Mouse (Mus musculus) cerebellum, adult 11 months (tissue): ENCODE results near the gene Espl1.

ENCODE experiments used
- DNase-seq: peaks from one replicate; pipeline ENCODE4 v3.0.0; 2022

Gene Espl1

DNA sequence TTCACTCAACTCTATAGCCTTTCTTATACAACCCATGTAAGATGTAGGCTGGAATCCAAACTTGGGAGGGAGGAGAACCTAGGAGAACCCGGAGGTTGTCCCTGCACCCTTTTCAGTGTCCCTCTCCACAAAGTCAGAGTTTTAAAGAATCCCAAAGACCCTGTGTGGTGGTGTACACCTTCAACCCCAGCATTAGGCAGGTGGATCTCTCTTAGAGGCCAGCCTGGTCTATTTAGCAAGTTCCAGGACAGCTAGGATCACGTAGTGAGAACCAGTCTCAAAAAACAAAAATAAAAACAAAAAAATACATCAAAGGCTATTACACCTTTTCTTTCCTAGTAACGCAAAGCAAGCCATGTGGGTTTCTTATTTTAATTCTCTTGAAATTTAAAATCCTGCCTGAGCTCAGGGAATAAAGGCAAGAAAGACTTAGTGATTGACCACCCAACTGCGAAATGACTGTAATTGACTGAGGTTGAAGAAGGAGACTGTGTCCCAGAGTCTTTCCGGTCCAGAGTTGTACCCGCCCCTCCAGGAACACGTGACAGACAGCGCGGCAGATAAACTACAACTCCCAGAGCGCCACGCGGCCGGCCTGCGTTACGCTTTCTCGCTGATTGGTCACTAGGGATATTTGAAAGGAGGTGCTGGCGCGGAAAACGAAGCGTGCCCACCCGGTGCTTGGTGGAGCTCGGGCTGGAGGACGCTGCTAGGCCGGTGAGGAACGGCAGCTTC is at the start of gene Espl1:
Espl1 (plus strand) TSS at position 634 of the 735 bp plus-strand sequence.
- peak; percentile 86 for DNase-seq

DNA sequence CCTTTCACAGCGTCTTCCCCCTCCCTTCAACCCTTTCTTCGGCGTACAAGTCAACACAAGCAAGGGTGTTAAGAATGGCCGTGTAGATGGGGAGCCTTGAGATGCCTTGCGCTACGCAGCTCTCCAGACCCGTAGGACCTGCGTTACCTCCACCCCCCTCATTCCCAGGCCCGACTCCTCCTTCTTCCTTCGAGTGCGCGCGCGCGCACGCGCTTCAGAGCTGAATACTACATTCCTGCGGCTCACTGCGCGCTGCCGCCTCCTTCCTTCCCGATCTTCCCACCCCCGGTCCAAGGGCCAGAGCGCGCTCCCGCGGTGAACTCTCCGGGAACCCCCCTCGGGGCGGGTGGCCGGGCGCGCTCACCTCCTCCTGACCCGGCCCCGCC is 49.2 kb upstream of the Espl1 start:
- DNase-seq: peak; percentile 92

DNA sequence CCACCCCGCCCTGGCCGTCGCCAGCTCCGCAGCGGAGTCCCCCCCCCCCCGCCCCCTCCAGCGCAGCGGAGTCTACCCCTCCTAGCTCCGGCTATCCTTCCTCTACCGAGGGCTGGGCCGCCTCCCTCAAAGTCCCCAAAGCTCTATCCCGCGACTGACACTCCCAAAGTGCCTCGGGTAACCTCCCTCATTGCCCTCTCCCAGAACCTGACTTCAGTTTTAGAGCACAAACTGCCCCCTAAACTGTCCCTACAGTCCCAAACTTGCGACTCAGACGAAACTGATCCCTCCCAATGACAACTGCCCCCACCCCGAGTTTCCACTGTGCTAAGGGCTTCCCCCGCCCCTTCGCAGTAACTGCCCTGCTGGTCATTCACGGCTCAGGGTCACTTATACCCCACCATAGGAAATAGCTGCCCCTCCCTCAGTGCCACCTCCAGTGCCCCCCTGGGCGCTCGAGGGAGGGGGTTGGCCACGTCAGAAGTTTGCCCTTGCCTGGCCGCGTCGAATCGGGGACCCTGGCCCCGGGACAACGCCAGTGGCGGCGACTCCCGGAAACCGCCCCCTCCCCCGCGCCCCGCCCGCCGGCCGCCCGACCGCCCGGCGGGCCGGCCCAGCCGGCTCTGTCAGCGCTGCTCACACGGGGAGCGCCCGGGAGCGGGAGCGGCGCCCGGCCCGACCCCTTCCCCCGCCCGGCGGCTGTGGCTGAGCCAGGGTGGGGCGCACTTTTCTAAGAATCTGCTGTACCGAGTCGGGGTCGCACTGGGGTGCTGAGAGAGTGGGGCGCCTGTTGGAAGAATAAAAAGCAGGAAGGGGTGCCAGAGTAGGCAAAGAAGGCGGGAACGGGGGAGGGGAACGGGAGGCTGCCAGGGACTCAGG is 48.6 kb upstream of the Espl1 start:
- peak; percentile 59 for DNase-seq

DNA sequence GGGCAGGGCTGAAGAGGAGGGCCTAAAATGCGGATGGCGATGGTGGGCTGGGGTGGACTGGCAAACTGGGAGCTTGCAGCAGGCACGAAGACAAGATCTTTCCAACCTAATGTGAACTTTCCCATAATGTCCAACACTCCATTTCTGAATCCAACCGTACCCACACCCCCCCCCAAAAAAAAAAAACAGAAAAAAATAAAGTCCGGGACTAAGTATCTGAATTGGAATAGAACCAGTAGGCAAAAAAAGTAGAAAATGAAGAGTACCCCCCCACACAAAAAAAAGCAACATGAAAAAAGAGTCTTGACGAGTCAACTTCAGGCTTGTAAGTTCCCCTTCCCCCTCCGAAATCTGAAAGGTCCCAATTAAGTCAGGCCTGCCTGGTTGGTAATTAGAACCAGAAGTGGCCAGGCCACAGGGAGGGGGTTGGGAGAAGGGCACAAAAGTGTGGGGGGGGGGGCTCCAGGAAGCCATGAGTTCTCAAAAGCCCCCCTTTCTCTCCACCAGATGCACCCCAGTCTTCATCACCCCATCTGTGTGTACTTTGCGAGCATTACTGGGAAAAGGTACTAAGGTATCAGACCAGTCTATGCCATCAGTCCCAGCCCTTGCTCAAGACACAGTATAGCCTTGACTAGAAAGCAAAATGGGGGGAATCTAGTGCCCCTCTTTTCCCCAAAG is 47.8 kb upstream of the Espl1 start:
- DNase-seq: no peak

DNA sequence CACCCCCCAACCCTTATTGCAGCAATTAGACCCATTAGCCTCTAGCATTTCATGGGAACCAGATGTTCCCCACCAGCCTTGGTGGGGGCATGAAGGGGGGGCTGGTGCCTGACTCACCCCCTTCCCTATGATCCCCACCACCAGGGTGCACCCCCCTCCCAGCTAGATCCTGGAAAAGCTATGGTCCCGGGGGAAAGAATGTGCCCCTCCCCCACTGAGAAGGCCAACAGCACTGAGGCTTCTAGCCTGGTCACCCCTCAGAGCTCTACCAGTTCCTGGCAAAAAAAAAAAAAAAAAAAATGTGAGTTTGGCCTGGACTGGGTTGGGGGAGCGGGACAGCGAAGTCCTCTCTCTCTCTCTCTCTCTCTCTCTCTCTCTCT is 47.3 kb upstream of the Espl1 start:
- peak; percentile 34 for DNase-seq

DNA sequence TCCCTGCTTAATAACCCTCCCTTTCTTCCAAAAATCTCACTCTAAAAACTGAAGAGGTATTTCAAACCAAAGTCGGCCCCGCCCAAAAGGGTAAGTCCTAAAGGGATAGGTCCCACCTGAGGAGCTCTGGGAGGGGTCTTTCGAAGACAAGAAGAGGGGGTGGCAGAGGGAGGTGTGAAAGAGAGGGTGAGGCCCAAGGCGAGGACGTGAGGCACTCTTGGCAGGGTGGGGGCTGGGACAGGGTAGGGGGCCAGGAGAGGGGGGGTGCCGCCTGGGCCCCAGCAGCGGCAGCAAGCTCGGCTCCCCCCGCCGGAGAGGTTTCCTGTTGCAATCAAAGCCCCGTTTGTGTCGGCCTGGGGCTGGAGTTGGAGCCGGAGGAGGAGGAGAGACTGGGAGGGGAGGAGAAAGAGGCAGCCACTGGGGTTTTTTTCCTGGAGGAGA is 46.8 kb upstream of the Espl1 start:
- peak; percentile 18 for DNase-seq

DNA sequence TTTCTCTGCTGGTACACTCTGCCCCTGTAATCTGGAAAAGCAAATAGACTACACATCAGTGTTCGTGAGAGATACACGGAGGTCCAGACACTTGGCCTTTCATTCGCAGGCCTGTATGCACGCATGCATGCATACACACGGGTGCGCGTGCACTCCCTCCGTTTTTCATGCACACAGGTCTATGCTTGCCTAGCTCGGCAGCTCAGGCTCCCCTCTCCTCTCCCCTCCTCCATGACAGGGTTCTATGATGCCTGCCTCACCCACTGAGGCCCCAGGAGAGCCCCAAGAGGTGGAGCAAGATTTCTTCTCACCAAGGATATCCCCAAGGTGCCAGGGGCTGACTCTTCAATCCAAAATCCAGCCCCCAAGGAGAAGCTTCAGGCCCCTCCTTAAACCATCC is 46.1 kb upstream of the Espl1 start:
- DNase-seq: no peak

DNA sequence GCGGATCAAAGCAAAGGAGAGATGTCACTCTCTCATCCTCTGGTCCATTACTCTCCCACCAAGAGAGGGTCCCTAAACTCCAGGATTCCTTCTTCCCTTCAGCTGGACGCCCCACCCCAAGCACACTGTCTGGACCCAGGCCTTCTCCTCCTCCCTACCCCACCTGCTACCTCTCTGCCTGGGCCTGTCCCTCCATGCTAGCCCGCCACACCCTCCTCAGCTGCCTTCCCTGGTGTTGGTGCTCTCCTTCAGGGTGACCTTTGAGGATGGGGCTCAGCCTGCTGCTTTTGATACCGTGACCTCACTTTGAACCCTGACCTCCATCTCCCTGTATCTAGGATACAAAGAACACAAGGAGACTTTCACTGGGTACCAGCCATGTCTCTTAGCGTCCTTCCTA is 45.5 kb upstream of the Espl1 start:
- no peak for DNase-seq

DNA sequence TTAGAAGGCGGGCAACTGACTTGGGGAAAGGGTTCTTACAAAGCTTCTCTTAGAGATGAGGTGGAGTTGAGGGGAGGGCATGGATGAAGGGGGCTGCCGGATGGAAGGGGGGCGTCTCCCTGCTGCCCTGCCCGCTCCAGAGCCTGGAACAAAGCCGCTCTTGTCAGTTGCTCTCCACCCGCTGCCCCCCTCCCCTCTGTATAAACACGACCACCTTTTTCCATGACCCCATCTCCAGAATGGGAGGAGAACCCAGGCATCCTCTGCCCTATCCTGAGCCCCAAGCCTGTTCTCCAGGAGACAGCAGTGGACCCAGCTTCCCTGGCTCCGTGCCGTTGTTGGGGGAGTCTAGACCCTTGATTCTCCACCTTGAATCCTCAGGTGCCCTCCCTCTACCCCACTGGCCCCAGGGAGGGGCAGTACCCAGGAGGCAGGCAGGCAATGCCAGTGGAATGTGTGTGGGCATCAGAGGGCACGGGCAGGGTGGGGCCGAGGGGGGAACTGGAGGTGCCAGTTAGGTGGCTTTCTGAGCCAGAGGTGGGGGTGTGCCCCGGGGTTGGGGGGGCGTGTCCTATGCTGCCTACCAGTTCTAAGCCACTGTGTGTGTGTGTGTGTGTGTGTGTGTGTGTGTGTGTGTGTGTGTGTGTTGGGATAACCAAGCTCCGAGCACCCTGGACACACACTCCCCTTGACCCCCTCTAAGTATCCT is 40.4 kb upstream of the Espl1 start:
- DNase-seq: peak; percentile 15

DNA sequence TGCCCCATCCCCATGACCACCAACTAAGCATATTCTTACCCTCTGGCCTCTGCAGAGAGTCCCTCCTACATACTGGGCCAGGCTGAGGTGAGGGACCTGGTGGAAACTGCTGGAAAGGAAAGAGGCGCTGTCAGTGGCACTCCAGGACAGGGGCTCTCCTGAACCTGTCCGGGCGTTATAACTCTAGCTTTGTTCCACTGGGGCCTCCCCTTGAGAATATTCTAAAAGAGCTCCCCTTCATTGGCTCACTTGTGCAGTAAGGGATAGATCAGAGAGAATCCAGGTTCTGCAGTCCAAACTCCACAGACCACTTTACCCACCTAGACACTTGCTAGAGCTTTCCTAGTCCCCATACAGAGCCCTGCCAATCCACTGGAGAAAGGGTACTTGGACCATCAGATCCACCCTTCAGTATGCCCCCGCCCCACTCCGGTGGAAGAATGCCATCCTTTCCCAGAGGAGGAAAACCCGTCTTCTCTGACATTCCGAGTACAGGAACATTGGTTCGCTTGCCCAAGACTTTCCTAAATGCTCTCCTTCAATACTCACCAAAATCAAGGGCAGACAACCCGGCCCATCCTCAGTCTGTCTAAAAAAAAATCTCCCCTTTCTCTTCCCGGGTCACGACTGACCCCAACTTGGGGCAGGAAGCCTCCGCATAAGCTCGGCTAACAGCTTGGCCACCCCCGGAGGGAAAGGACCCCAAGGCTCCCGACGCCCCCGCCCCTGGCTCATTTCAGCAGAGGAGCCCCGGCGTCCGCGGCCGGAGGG is 39.5 kb upstream of the Espl1 start:
- peak; percentile 31 for DNase-seq

DNA sequence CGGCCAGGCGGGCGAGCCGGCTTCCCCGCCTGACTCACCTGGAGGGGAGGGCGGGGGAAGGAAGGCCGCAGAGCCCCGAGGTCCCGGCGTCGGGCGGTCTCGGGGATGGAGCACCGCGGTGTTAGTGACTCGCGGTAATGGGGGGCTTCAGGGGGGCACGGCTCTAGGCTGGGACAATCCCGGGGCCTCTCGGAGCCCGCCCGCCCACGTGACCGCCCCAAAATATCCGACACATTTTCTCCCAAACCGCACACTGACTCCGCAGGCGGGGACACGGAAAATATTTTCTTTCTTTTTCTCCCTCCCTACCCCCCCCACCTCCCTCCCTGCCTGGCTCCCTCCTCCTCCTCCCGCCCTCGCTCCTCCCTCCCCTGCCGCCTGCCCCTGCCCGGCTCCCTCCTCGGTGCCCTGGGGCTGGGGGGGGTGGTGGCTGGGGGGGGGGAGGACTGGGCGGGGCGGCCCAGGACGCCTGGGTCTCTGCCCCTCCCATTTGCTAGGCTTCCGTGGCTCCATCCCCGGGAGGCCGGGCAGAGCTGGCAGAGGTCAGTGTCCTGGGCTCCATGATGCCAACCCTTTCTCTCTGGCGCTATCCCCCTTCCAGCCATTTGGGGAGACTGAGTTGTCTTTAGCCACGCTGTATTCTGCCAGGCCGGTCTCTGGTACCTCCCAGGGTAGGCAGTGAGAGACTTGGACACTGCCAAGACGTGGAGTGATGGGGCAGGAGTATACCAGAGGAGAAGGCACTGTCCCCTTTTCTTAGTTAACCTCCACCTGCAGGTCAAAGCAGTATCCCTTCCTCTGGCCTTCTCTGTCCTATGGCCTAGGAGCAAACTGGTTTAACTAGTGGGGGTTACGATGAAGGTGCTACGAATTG is 38.6 kb upstream of the Espl1 start, which contains the start of gene Rarg:
Rarg (minus strand) TSS at position 316 of the 874 bp plus-strand sequence.
- DNase-seq: peak; percentile 65

DNA sequence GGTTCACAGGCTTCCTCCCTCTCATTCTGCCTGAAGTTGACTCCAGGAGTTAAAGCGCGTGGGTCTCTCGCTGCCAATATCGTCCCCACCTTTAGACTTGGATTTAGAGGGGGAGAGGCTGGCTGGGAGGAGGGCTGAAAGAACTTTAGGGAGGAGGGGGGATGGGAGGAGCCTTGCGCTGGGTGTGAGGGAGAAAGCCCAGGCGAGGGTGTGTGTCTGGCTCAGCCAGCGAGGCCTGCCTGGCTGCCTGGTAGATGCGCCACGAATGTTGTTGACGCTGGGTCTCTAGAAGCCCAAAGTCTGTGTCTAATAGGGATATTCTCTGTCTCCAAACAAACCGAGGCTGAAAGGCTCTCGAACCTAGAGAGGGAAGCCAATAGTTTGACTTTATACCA is 38.0 kb upstream of the Espl1 start:
- peak; percentile 46 for DNase-seq

DNA sequence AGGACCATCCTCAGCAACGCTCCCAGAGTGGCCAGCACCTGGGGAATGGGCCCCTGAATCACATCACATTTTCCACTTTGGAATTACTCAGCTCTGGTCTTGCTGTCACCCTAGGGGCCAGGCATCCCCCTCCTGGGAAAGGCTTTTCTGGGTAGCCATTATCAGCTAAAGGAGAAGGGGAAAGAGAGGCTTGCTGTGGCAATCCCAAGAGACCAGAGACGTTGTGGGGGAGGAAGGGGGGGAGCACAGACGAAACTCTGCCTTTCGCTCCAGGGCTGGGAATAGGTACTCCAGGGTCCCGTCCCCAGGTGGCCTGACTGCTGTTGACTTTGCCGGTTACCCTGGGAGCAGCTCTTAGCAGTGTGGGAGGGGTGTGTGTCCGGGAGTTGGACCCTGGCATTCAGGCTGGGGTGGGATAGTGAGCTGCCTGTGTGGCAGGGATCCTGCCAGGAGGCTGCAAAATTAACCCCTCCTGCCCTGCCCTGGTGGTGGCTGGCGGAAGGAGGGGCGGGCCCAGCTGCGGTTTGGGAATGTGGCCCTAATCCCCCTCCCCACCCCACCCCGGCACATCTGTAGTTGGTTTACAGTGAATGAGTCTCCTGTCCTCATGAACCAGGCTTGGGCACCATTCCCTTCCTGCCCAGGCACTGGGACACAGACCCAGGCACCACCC is 37.3 kb upstream of the Espl1 start:
- peak; percentile 26 for DNase-seq

DNA sequence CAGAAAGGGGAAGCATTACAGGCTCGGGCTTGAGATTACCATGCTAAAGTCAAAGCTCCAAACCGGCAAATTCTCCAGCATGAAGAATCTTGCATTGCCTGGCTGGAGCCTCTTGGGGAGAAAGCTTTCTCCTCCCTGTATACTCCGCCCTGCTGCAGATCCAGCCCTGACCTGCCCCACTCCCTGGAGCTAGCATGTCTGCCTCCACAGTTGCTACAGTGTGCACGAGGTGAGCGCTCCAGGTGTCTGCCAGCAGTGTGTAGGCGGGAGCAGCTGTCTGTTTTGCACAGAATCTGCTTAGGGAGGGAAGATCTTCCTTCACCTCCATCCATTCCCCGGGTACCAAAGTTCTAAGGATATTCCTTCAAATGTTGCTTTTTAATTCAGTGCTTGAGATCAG is 33.5 kb upstream of the Espl1 start:
- no peak for DNase-seq

DNA sequence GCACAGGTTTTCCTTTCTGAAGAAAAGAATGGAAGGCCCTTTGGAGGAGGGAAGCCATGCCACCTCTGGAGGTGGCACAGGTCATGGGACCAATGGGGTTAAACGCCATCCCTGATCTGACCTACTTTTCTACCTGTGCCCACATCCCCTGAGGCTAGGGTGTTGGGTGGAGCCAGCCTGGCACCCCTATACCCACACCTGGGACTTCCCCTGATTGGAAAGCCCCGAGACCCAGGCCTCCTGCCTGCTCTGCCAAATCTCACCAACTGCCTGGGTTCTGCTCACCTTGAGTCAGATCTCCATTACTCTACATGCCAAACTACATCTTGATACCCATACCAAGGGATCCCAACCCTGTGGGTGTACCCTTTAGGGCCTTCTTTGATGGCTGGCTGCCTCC is 33.0 kb upstream of the Espl1 start:
- no peak for DNase-seq

DNA sequence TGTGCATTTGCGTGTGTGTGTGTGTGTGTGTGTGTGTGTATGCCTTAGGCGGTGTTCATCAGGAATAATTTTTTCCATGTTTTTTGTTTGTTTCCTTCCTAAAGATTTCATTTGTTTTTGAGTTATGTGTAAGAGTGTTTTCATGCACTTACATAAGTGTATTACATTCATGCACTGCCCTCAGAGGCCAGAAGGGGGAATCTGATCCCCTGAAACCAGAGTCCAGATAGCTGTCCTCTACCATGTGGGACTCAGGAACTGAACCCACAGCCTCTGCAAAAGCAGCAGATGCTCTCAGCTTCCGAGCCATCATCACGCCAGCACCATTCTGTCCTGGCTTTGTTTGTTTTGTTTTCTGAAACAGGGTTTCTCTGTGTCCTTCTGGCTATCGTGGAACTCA is 30.5 kb upstream of the Espl1 start:
- DNase-seq: no peak

DNA sequence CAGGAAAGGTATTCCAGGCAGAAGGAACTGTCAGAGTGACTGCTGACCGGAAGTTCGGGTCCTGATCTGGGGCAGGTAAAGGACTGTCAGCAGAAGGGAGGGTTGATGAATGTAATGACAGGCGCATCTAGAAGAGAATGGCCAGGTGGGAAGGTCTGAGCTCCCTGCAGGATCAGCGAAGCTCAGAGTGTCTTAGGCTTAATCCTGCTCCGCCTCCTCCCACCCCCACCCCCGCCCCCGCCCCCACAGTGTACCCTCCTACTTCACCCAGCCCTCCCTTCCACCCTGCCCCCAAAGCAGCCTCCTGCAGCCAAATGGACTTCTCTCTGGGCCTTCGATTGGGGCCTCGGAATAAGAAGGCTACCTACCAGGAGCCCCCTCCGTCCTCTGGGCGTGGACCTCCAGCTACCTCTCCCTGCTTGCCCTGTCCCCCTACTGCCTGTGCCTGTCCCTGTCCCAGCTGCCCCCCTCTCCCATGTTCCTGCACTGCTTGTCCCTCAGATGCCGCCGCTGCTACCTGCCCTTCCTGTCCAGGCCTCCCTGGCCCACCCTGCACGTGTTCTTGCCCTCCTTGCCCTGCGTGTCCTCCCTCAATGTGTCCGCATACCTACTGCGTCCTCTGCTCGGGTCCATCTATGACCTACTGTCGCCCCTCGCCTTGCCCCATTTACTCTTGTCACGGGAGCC is 25.6 kb upstream of the Espl1 start, which contains the start of gene Gm9918:
Gm9918 (plus strand) TSS at position 290 of the 687 bp plus-strand sequence.
- no peak for DNase-seq

DNA sequence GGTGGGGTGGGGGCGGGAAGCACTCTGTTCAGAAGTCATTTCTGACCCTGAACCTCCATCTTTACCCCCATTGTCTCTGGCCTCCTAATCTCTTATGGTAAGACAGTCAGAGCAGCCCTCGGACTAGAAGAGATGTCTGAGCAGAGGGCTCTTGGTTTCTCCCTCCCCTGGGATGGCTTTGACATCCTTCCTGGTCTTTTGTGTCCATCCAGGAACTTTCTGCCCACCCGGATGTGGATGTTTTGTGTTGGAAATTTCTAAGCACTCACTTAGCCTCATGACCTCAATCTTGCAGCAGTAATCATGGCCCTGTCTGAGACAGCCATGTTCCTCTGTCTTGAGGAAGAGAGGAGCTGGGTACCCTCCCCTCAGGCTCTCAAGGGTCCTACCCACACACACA is 24.6 kb upstream of the Espl1 start:
- DNase-seq: no peak

DNA sequence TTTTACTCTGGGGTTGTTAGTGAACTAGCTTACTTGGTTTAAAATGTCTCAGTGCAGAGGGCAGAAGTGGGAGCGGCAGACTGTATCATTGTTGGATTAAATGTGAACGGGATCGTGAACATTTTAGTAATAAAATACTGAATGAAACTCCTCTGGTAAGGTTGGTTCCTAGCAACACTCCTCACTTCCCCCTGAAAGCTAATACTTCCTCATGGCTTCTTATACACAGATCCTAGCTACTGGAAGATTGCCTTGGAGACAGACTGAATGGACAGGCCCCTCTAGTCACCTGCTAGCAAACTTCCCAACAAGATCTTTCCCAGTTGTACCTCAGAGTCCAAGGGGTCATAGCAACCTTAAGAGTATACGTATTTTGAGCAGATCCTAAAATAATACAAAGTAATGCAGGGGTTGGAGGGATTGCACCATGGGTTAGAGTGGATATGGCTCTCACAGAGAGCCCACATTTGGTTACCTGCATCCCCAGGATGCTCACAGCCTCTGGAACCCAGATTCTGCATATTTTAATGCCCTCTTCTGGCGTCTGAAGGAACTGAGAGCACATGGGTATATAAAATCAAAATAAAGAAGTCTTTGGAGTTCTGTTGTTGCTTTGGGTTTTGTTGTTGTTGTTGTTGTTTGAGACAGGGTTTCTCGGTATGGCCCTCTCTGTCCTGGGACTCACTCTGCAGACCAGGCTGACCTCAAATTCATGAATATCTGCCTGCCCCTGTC is 21.9 kb upstream of the Espl1 start:
- DNase-seq: no peak
